In the genomic region with DNA sequence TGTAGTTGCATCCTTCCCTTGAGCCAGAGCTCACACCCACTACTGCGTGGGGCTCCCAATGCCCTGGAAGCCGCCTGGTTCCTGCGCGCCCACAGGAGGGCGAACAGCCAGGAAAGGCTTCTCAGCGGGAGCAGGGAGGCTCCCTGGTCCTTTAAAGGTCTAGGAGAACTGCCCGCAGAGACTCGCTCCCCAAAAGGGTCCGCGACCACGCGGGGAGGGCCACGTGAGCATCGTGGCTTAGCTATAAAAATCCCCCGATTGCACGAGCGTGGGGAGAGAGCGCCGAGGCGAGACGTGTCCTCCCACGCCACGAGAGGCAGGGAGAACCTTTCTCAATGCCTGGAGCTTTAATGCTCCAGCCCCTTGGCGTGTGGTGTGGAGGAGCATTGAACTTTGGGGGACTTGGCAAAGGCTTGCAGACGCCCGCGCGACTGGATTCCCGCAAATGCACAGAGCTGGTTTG, we compare ENCODE assay signal across 7 mouse cellular contexts. TPM values are rescaled to one million over a fixed set of nuclear protein-coding genes. Genes with fewer than 3 reads are reported as not detected.
DNase-seq lines count a peak whose midpoint lies in the region; ATAC-seq and TF ChIP-seq lines count a peak whose summit lies in the region.

TSS of gene Nwd2 (plus strand) at position 33 of the 463 bp plus-strand sequence.

- H3K9me3 ChIP-seq in E14TG2a.4 (ENCODE audit: low read length), result no peaks in the 10 kb centered on the region
- H3K9me3 ChIP-seq in hindbrain, embryonic 11.5 days (ENCODE audit: control insufficient read depth, low read length), result no peaks in the 10 kb centered on the region
- H3K9me3 ChIP-seq in neural tube, embryonic 12.5 days, result no peaks in the 10 kb centered on the region

- H3K4me1 ChIP-seq in E14TG2a.4 (replicated peaks; ENCODE audit: low read depth, low read length), result peaks cover 17% of the 10 kb centered on the region
- H3K4me1 ChIP-seq in hindbrain, embryonic 11.5 days (replicated peaks; ENCODE audit: control insufficient read depth, insufficient read depth, low read length), result 0 out of 2 replicates have a peak, but pooled peaks cover 3% of the 10 kb centered on the region
- peaks cover 6% of the 10 kb centered on the region; the same call in 1 of the 2 replicates for H3K4me1 ChIP-seq in neural tube, embryonic 12.5 days

- H3K4me2 ChIP-seq in hindbrain, embryonic 11.5 days (replicated peaks; ENCODE audit: low read depth, low read length), result peak within 1 kb of the TSS; percentile 99
- peak within 1 kb of the TSS; percentile 98 for H3K4me2 ChIP-seq in neural tube, embryonic 12.5 days (replicated peaks)

- peak within 1 kb of the TSS; percentile 77 for H3K4me3 ChIP-seq in E14TG2a.4 (replicated peaks; ENCODE audit: low read length)
- H3K4me3 ChIP-seq in hindbrain, embryonic 11.5 days (ENCODE audit: low read depth, low read length), result peak within 1 kb of the TSS; percentile 58
- peak within 1 kb of the TSS; percentile 57 for H3K4me3 ChIP-seq in neural tube, embryonic 12.5 days

- peak within 1 kb of the TSS; percentile 55 for H3K9ac ChIP-seq in hindbrain, embryonic 11.5 days (ENCODE audit: low read depth, low read length)
- H3K9ac ChIP-seq in neural tube, embryonic 12.5 days, result peak within 1 kb of the TSS; percentile 67

- DNase-seq in brain, embryonic 14.5 days (ENCODE audit: low read depth), result peak; percentile 37
- peak; percentile 49 for DNase-seq in hindbrain, embryonic 11.5 days (ENCODE audit: low spot score)
- peak; percentile 46 to 52 for DNase-seq in left cerebral cortex, adult 8-10 months (ENCODE audit: low spot score in 2 of 2)
- DNase-seq in gastrocnemius, postnatal 4 days (ENCODE audit: low spot score in 2 of 2), result no peak
- DNase-seq in lung, postnatal 10 days, result no peak

- TF ChIP-seq POLR2A in brain, embryonic 14.5 days (IDR thresholded peaks at IDR 0.05; ENCODE audit: borderline replicate concordance, extremely low read depth, insufficient read depth, insufficient read length, poor library complexity, severe bottlenecking), result no peak

- no peak within 1 kb of the TSS for H3K27ac ChIP-seq in hindbrain, embryonic 11.5 days (ENCODE audit: low read depth, low read length)
- H3K27ac ChIP-seq in neural tube, embryonic 12.5 days, result no peak within 1 kb of the TSS

- TF ChIP-seq CTCF in E14TG2a.4 (conservative IDR thresholded peaks at IDR 0.05; ENCODE audit: low read length), result no peak
- no peak; the same call in 1 of the 2 replicates for TF ChIP-seq CTCF in brain, embryonic 14.5 days (IDR thresholded peaks at IDR 0.05; ENCODE audit: borderline replicate concordance, extremely low read depth, insufficient read depth, insufficient read length)

- ATAC-seq in hindbrain, embryonic 11.5 days (ENCODE audit: low FRiP score), result peak; percentile 55
- ATAC-seq in neural tube, embryonic 12.5 days (ENCODE audit: low FRiP score, low read depth), result peak; percentile 52

- WGBS in hindbrain, embryonic 11.5 days, result 1% methylated on average over 29 of the region's 29 CpGs
- 3% methylated on average over 29 of the region's 29 CpGs for WGBS in neural tube, embryonic 12.5 days

- peaks cover 55% of the 10 kb centered on the region for H3K27me3 ChIP-seq in E14TG2a.4 (ENCODE audit: insufficient read depth, low read length)
- H3K27me3 ChIP-seq in hindbrain, embryonic 11.5 days (ENCODE audit: control insufficient read depth, insufficient read depth, low read length), result peaks cover 21% of the 10 kb centered on the region
- H3K27me3 ChIP-seq in neural tube, embryonic 12.5 days (replicated peaks), result peaks cover 32% of the 10 kb centered on the region

- H3K36me3 ChIP-seq in E14TG2a.4 (ENCODE audit: insufficient read depth, low read length), result no peaks in the 10 kb centered on the region
- H3K36me3 ChIP-seq in hindbrain, embryonic 11.5 days (ENCODE audit: control insufficient read depth, insufficient read depth, low read length), result no peaks in the 10 kb centered on the region
- no peaks in the 10 kb centered on the region for H3K36me3 ChIP-seq in neural tube, embryonic 12.5 days

RNA-seq across cellular contexts. Expression of gene Nwd2, which starts in this region (rescaled TPM):
- 3.1 and 9.1 TPM in 2 replicates for polyA plus RNA-seq in brain, embryonic 14.5 days (2012; rRNA removed)
- 3.7 and 4.6 TPM in 2 replicates for polyA plus RNA-seq in hindbrain, embryonic 11.5 days (2014; fragmentation: Nextera tagmentation; extraction: Ambion mirVana)
- 10 to 100 TPM; 23.5 to 33.4 (median 29.0) TPM for total RNA-seq in left cerebral cortex, adult 8-10 months (2022)
- polyA plus RNA-seq in neural tube, embryonic 12.5 days (2016; fragmentation: Nextera tagmentation; extraction: Ambion mirVana), result 6.1 and 6.7 TPM in 2 replicates
- total RNA-seq in gastrocnemius, postnatal 4 days (2021), result not detected

Comparison
In these comparisons a context has a peak if more than half of its experiments do, and no peak if none do; other contexts are left out.
1. RNA of gene Nwd2 (total RNA-seq): 23.5 to 33.4 TPM in left cerebral cortex, adult 8-10 months; not detected in gastrocnemius, postnatal 4 days; every median in the first group is over 10 times any median in the second.
2. DNase-seq: peak in brain, embryonic 14.5 days (single experiment), hindbrain, embryonic 11.5 days (single experiment) and left cerebral cortex, adult 8-10 months (2 of 2); none in gastrocnemius, postnatal 4 days (0 of 2) and lung, postnatal 10 days (single experiment).
3. Peak in every context shown above with its lines, with median percentiles within 50 percentile points of each other: H3K4me3 ChIP-seq.